Mouse (Mus musculus) heart, embryonic 14.5 days (tissue): Measurements from ENCODE around the gene Olfr1392. TPM values are rescaled to one million over a fixed set of nuclear protein-coding genes. Genes with fewer than 3 reads are reported as not detected.
A peak's percentile ranks its signal among the peaks of the same experiment; 100 is the strongest.

Experiments used
- ATAC-seq: fragments of 200-750 bp; cut with Nextera tagmentation; 2 replicates; pipeline ENCODE4 v1.8.0; 2017; ENCODE audit warnings: low read depth, moderate TSS enrichment; ENCODE audit not compliant: insufficient number of reproducible peaks, insufficient read depth, low FRiP score
- H3K27ac ChIP-seq, 2 experiments: fragments of 200-500 bp in 1 of 2; fragments of 300-500 bp in 1 of 2; sonication (generic) in 1 of 2; replicated peaks in 1 of 2; 2 replicates each; pipeline ENCODE4 v1.5.1; 2012 to 2014; ENCODE audit warnings: low read depth in 2 of 2, low read length in 2 of 2, control low read depth in 1 of 2, mild to moderate bottlenecking in 1 of 2, mixed read lengths in 1 of 2; ENCODE audit not compliant: control insufficient read depth in 1 of 2, insufficient read depth in 1 of 2
- H3K27me3 ChIP-seq: fragments of 300-500 bp; sonication (generic); 2 replicates; pipeline ENCODE4 v1.6.1; 2014; ENCODE audit warnings: mild to moderate bottlenecking, low read length, control low read depth; ENCODE audit not compliant: control insufficient read depth, insufficient read depth
- H3K36me3 ChIP-seq: fragments of 300-500 bp; sonication (generic); 2 replicates; pipeline ENCODE4 v1.6.1; 2014; ENCODE audit warnings: mild to moderate bottlenecking, control low read depth, low read length, mixed read lengths; ENCODE audit not compliant: control insufficient read depth, insufficient read depth
- H3K4me1 ChIP-seq, 2 experiments: fragments of 200-500 bp in 1 of 2; fragments of 300-500 bp in 1 of 2; sonication (generic) in 1 of 2; 2 replicates each; pipeline ENCODE4 v1.6.1; 2012 to 2014; ENCODE audit warnings: low read length in 2 of 2, control low read depth in 1 of 2, mixed read lengths in 1 of 2; ENCODE audit not compliant: control insufficient read depth in 2 of 2, insufficient read depth in 2 of 2
- H3K4me2 ChIP-seq: fragments of 300-500 bp; sonication (generic); 2 replicates; pipeline ENCODE4 v1.6.1; 2014; ENCODE audit warnings: mild to moderate bottlenecking, low read length
- H3K4me3 ChIP-seq, 2 experiments: fragments of 200-500 bp in 1 of 2; fragments of 300-500 bp in 1 of 2; sonication (generic) in 1 of 2; 2 replicates each; pipeline ENCODE4 v1.5.1; 2012 to 2014; ENCODE audit warnings: low read length in 2 of 2, mild to moderate bottlenecking in 2 of 2, control low read depth in 1 of 2, low read depth in 1 of 2, moderate library complexity in 1 of 2; ENCODE audit not compliant: control insufficient read depth in 1 of 2, insufficient read depth in 1 of 2
- H3K9ac ChIP-seq: fragments of 300-500 bp; sonication (generic); 2 replicates; pipeline ENCODE4 v1.6.1; 2014; ENCODE audit warnings: mild to moderate bottlenecking, low read length
- H3K9me3 ChIP-seq: fragments of 300-500 bp; sonication (generic); 2 replicates; pipeline ENCODE4 v1.6.1; 2016; ENCODE audit warnings: low read length, control low read depth; ENCODE audit not compliant: control insufficient read depth
- WGBS: fragments of 180-500 bp; shearing (Covaris S2); extraction: QIAGEN DNeasy Blood & Tissue Kit; methylation state at CpG from one replicate; pipeline ENCODE4 v1.1.7; 2014; 5-methylcytosine and 5-hydroxymethylcytosine counted together
- polyA plus RNA-seq: library from polyadenylated mRNA; unstranded; fragments of >200 nt; fragmentation: Nextera tagmentation; extraction: Ambion mirVana; gene quantifications from 2 replicates; pipeline ENCODE4 v1.2.1, GENCODE M21; 2014

The Olfr1392 gene
- polyA plus RNA-seq, 1 experiment from 2014 or later: not detected

GRCm38 (mm10) chr11:49253035-49253434, 32.0 kb upstream of the Olfr1392 start:
- Histone ChIP-seq H3K4me3 (no peak overlapping the region), H3K36me3 (peaks cover 55% of the 10 kb centered on the region), H3K9ac (no peak overlapping the region), H3K27me3 (no peaks in the 10 kb centered on the region), H3K9me3 (no peaks in the 10 kb centered on the region), H3K27ac (no peak overlapping the region), H3K4me1 (peaks cover 15 to 33% of the 10 kb centered on the region in 2 experiments), H3K4me2 (peak overlapping the region; percentile 87; the same call in 1 of the 2 replicates)
- ATAC-seq: no peak
- 85% methylated on average over 6 of the region's 6 CpGs for WGBS

GRCm38 (mm10) chr11:49259296-49259695, 25.8 kb upstream of the Olfr1392 start:
- no peaks in the 10 kb centered on the region for H3K27me3 ChIP-seq
- H3K9me3 ChIP-seq: no peaks in the 10 kb centered on the region
- H3K27ac ChIP-seq: no peak overlapping the region
- no peak for ATAC-seq
- H3K36me3 ChIP-seq: peaks cover 87% of the 10 kb centered on the region
- H3K9ac ChIP-seq: no peak overlapping the region
- H3K4me2 ChIP-seq: no peak overlapping the region
- no peak overlapping the region for H3K4me3 ChIP-seq
- 91% methylated on average over 2 of the region's 2 CpGs for WGBS
- peaks cover 0 to 12% of the 10 kb centered on the region in 2 experiments; a peak in 2 of 4 replicates for H3K4me1 ChIP-seq

- Histone ChIP-seq H3K36me3 (peaks cover 87% of the 10 kb centered on the region), H3K4me2 (no peak overlapping the region), H3K9me3 (no peaks in the 10 kb centered on the region), H3K4me1 (peaks cover 0 to 12% of the 10 kb centered on the region in 2 experiments; a peak in 2 of 4 replicates), H3K27ac (no peak overlapping the region), H3K27me3 (no peaks in the 10 kb centered on the region), H3K9ac (no peak overlapping the region), H3K4me3 (no peak overlapping the region)
- WGBS: 47% methylated on average over 1 of the region's 1 CpGs
- ATAC-seq: no peak
Measured at GRCm38 (mm10) chr11:49259829-49260228, 25.3 kb upstream of the Olfr1392 start.

- H3K4me1 ChIP-seq: peaks cover 0 to 12% of the 10 kb centered on the region in 2 experiments; a peak in 2 of 4 replicates
- no peak for ATAC-seq
Measured at GRCm38 (mm10) chr11:49260598-49261312, 24.3 kb upstream of the Olfr1392 start.

GRCm38 (mm10) chr11:49261313-49261855, 23.7 kb upstream of the Olfr1392 start:
- peaks cover 71% of the 10 kb centered on the region for H3K36me3 ChIP-seq
- H3K4me1 ChIP-seq: peaks cover 0 to 13% of the 10 kb centered on the region in 2 experiments; a peak in 2 of 4 replicates
- WGBS: 94% methylated on average over 14 of the region's 14 CpGs
- 0 out of 4 replicates have a peak overlapping the region, but pooled peaks of 1 of the 2 experiments have one; percentile 9 for H3K27ac ChIP-seq
- no peaks in the 10 kb centered on the region for H3K27me3 ChIP-seq
- ATAC-seq: no peak
- H3K9me3 ChIP-seq: no peaks in the 10 kb centered on the region
- H3K4me3 ChIP-seq: no peak overlapping the region
- no peak overlapping the region for H3K4me2 ChIP-seq
- no peak overlapping the region for H3K9ac ChIP-seq

More at GRCm38 (mm10) chr11:49260598-49261312, 24.3 kb upstream of the Olfr1392 start:
- H3K9me3 ChIP-seq: no peaks in the 10 kb centered on the region
- H3K4me3 ChIP-seq: no peak overlapping the region
- H3K9ac ChIP-seq: no peak overlapping the region
- 80% methylated on average over 21 of the region's 21 CpGs for WGBS
- no peaks in the 10 kb centered on the region for H3K27me3 ChIP-seq
- peaks cover 78% of the 10 kb centered on the region for H3K36me3 ChIP-seq
- H3K4me2 ChIP-seq: no peak overlapping the region
- H3K27ac ChIP-seq: peak overlapping the region in 1 of 2 experiments; percentile 24; a peak in 1 of 4 replicates

- peaks cover 65% of the 10 kb centered on the region for H3K36me3 ChIP-seq
- H3K27ac ChIP-seq: no peak overlapping the region
Measured at GRCm38 (mm10) chr11:49262286-49262685, 22.8 kb upstream of the Olfr1392 start.

GRCm38 (mm10) chr11:49263149-49263548, 21.9 kb upstream of the Olfr1392 start:
- Histone ChIP-seq H3K27ac (no peak overlapping the region), H3K4me2 (no peak overlapping the region), H3K4me3 (no peak overlapping the region), H3K27me3 (no peaks in the 10 kb centered on the region), H3K4me1 (peaks cover 13 to 30% of the 10 kb centered on the region in 2 experiments), H3K9ac (no peak overlapping the region), H3K36me3 (peaks cover 60% of the 10 kb centered on the region), H3K9me3 (no peaks in the 10 kb centered on the region)
- ATAC-seq: no peak
- 84% methylated on average over 6 of the region's 6 CpGs for WGBS

More at GRCm38 (mm10) chr11:49262286-49262685, 22.8 kb upstream of the Olfr1392 start:
- no peaks in the 10 kb centered on the region for H3K9me3 ChIP-seq
- H3K4me1 ChIP-seq: peaks cover 6 to 22% of the 10 kb centered on the region in 2 experiments
- no peak for ATAC-seq
- H3K4me3 ChIP-seq: no peak overlapping the region
- no peak overlapping the region for H3K9ac ChIP-seq
- no peaks in the 10 kb centered on the region for H3K27me3 ChIP-seq
- 89% methylated on average over 5 of the region's 5 CpGs for WGBS
- H3K4me2 ChIP-seq: no peak overlapping the region
